20 mouse cellular contexts compared by ENCODE assay signal in genomic region chr12:34617836-34618235, GRCm38 (mm10).
DNase-seq lines count a peak whose midpoint lies in the region; ATAC-seq and TF ChIP-seq lines count a peak whose summit lies in the region.
"Had no signal": no experiment of that assay in that cellular context is flagged by ENCODE, and none has a peak within 500 bp of the region (broad histone marks: within the 10 kb centered on the region; RNA-seq: fewer than 3 reads in every experiment).

No protein-coding gene starts in this region.

- no peak overlapping the region for H3K9ac ChIP-seq in heart, embryonic 15.5 days
- no peak overlapping the region for H3K9ac ChIP-seq in midbrain, embryonic 15.5 days
- H3K9ac ChIP-seq in midbrain, embryonic 11.5 days (ENCODE audit: low read length): no peak overlapping the region
- H3K9ac ChIP-seq: midbrain, embryonic 12.5 days had no signal

- H3K36me3 ChIP-seq in heart, embryonic 15.5 days: no peaks in the 10 kb centered on the region
- no peaks in the 10 kb centered on the region for H3K36me3 ChIP-seq in midbrain, embryonic 15.5 days (replicated peaks)
- H3K36me3 ChIP-seq in midbrain, embryonic 11.5 days (ENCODE audit: control insufficient read depth, insufficient read depth, low read length): no peaks in the 10 kb centered on the region
- H3K36me3 ChIP-seq: midbrain, embryonic 12.5 days had no signal

- no peaks in the 10 kb centered on the region; the same call in 1 of the 2 replicates for H3K4me1 ChIP-seq in cerebellum, adult 2 months (ENCODE audit: control insufficient read depth, insufficient read depth, low read length)
- H3K4me1 ChIP-seq in heart, embryonic 15.5 days (replicated peaks): peaks cover 7% of the 10 kb centered on the region; the same call in 1 of the 2 replicates
- peaks cover 4% of the 10 kb centered on the region; the same call in 1 of the 2 replicates for H3K4me1 ChIP-seq in midbrain, embryonic 15.5 days
- no peaks in the 10 kb centered on the region for H3K4me1 ChIP-seq in midbrain, embryonic 11.5 days (ENCODE audit: control insufficient read depth, insufficient read depth, low read length)
- H3K4me1 ChIP-seq: midbrain, embryonic 12.5 days had no signal

- ATAC-seq in heart, embryonic 15.5 days (replicated peaks; ENCODE audit: insufficient number of reproducible peaks, insufficient read depth, low FRiP score, low read depth): no peak
- peak; percentile 61 for ATAC-seq in midbrain, embryonic 15.5 days (replicated peaks)
- no peak for ATAC-seq in midbrain, embryonic 11.5 days (ENCODE audit: low FRiP score)
- ATAC-seq: inflammation-experienced regulatory T-cells, adult 6 months had no signal

- no peak for DNase-seq in cerebellum, adult 2 months
- DNase-seq in cerebellum, adult 9-11 months: no peak
- no peak for DNase-seq in heart, adult 18-20 months
- DNase-seq in midbrain, embryonic 11.5 days (ENCODE audit: low spot score, missing footprints): no peak
- DNase-seq in kidney, postnatal 36 days: no peak
- DNase-seq in cerebellum, postnatal 4 days (ENCODE audit: low spot score in 2 of 2): no peak
- DNase-seq: cerebellum, postnatal 25 days; kidney, adult 9 months; kidney, postnatal 4 days; lung, adult 2 months; lung, postnatal 36 days; right cerebral cortex, postnatal 25 days; thymus, postnatal 14 days had no signal

- H3K4me2 ChIP-seq in heart, embryonic 15.5 days: 0 out of 2 replicates have a peak overlapping the region, but pooled peaks have one; percentile 16
- peak overlapping the region; percentile 11; the same call in 1 of the 2 replicates for H3K4me2 ChIP-seq in midbrain, embryonic 15.5 days
- H3K4me2 ChIP-seq in midbrain, embryonic 11.5 days: no peak overlapping the region
- H3K4me2 ChIP-seq: liver, embryonic 11.5 days; midbrain, embryonic 12.5 days had no signal

- no peak overlapping the region for H3K4me3 ChIP-seq in cerebellum, adult 2 months (replicated peaks; ENCODE audit: insufficient read depth, low read depth, low read length)
- no peak overlapping the region for H3K4me3 ChIP-seq in heart, embryonic 15.5 days
- no peak overlapping the region for H3K4me3 ChIP-seq in midbrain, embryonic 15.5 days
- H3K4me3 ChIP-seq in midbrain, embryonic 11.5 days (ENCODE audit: low read depth, low read length): no peak overlapping the region
- H3K4me3 ChIP-seq: erythroblast, embryonic 14.5 days; midbrain, embryonic 12.5 days had no signal

- WGBS in cerebellum, adult 2 months: 21% methylated on average over 10 of the region's 10 CpGs
- WGBS in heart, embryonic 15.5 days: 42% methylated on average over 10 of the region's 10 CpGs
- WGBS in midbrain, embryonic 15.5 days: 59% methylated on average over 10 of the region's 10 CpGs
- WGBS in midbrain, embryonic 11.5 days: 86% methylated on average over 10 of the region's 10 CpGs

- no peak for TF ChIP-seq POLR2A in cerebellum, adult 2 months (IDR thresholded peaks at IDR 0.05; ENCODE audit: borderline replicate concordance, insufficient read depth, low read length)

- TF ChIP-seq CTCF in cerebellum, adult 2 months (IDR thresholded peaks at IDR 0.05; ENCODE audit: borderline replicate concordance, insufficient read depth, low read depth, low read length): no peak

- H3K27ac ChIP-seq in cerebellum, adult 2 months (ENCODE audit: insufficient read depth, low read length): 0 out of 2 replicates have a peak overlapping the region, but pooled peaks have one; percentile 13
- H3K27ac ChIP-seq in heart, embryonic 15.5 days: no peak overlapping the region
- no peak overlapping the region for H3K27ac ChIP-seq in midbrain, embryonic 15.5 days
- no peak overlapping the region for H3K27ac ChIP-seq in midbrain, embryonic 11.5 days (ENCODE audit: low read depth, low read length)
- H3K27ac ChIP-seq: midbrain, embryonic 12.5 days; stomach, postnatal 0 days had no signal

- no peaks in the 10 kb centered on the region for H3K27me3 ChIP-seq in cerebellum, adult 2 months (ENCODE audit: control insufficient read depth, insufficient read depth, low read length)
- H3K27me3 ChIP-seq in heart, embryonic 15.5 days: no peaks in the 10 kb centered on the region
- no peaks in the 10 kb centered on the region for H3K27me3 ChIP-seq in midbrain, embryonic 15.5 days (replicated peaks)
- H3K27me3 ChIP-seq in midbrain, embryonic 11.5 days (ENCODE audit: control insufficient read depth, insufficient read depth, low read length): no peaks in the 10 kb centered on the region
- H3K27me3 ChIP-seq: midbrain, embryonic 12.5 days had no signal

- H3K9me3 ChIP-seq in heart, embryonic 15.5 days (replicated peaks): no peaks in the 10 kb centered on the region
- no peaks in the 10 kb centered on the region for H3K9me3 ChIP-seq in midbrain, embryonic 15.5 days
- H3K9me3 ChIP-seq in midbrain, embryonic 11.5 days (ENCODE audit: control insufficient read depth, low read length): no peaks in the 10 kb centered on the region
- H3K9me3 ChIP-seq: midbrain, embryonic 12.5 days had no signal
